Mouse (Mus musculus): ENCODE measurements around the gene Zfp503.

GRCm38 (mm10) chr14:21982592-21983310 lies 6.7 kb downstream of the Zfp503 start:
- TF ChIP-seq SRF (IDR thresholded peaks at IDR 0.05; ENCODE audit: control insufficient read depth, insufficient read length, low read depth) (no peak), E2F4 (IDR thresholded peaks at IDR 0.05; ENCODE audit: insufficient read depth) (no peak), USF1 (IDR thresholded peaks at IDR 0.05; ENCODE audit: low read depth) (no peak), TCF3 (IDR thresholded peaks at IDR 0.05; ENCODE audit: insufficient read length, low read depth) (no peak), POLR2A (IDR thresholded peaks at IDR 0.05; ENCODE audit: insufficient read length, low read depth) (no peak), MAX (IDR thresholded peaks at IDR 0.05; ENCODE audit: low read depth) (no peak), CEBPB (IDR thresholded peaks at IDR 0.05; ENCODE audit: insufficient read depth, poor library complexity, severe bottlenecking) (no peak)
